8 mouse cellular contexts compared by ENCODE assay signal in genomic region chr11:50174730-50175187, GRCm38 (mm10). TPM values are rescaled to one million over a fixed set of nuclear protein-coding genes. Genes with fewer than 3 reads are reported as not detected.
A peak's percentile ranks its signal among the peaks of the same experiment; 100 is the strongest.
DNase-seq lines count a peak whose midpoint lies in the region; ATAC-seq and TF ChIP-seq lines count a peak whose summit lies in the region.

No protein-coding gene starts in this region.

- H3K36me3 ChIP-seq in C2C12 (ENCODE audit: control insufficient read depth, insufficient read depth): no peaks in the 10 kb centered on the region
- H3K36me3 ChIP-seq in heart, embryonic 11.5 days (ENCODE audit: control insufficient read depth, insufficient read depth, low read length): peaks cover 10% of the 10 kb centered on the region; the same call in 1 of the 2 replicates
- peaks cover 19% of the 10 kb centered on the region for H3K36me3 ChIP-seq in liver, embryonic 13.5 days
- H3K36me3 ChIP-seq in stomach, embryonic 16.5 days (ENCODE audit: control insufficient read depth, insufficient read depth, low read length): 0 out of 2 replicates have a peak, but pooled peaks cover 4% of the 10 kb centered on the region

- DNase-seq in kidney, postnatal 10 days: peak; percentile 99
- DNase-seq in liver, embryonic 13.5 days: peak; percentile 98
- DNase-seq in neural tube, embryonic 10.5 days (ENCODE audit: extremely low spot score, low spot score): peak; percentile 98

- H3K4me1 ChIP-seq in bone marrow macrophage, adult 2 months (ENCODE audit: control insufficient read depth, insufficient read depth, low read length): peaks cover 26% of the 10 kb centered on the region
- H3K4me1 ChIP-seq in embryonic fibroblast, embryonic 13.5 days (ENCODE audit: control insufficient read depth, insufficient read depth, low read length): peaks cover 3% of the 10 kb centered on the region; the same call in 1 of the 2 replicates
- H3K4me1 ChIP-seq in heart, embryonic 11.5 days (ENCODE audit: control insufficient read depth, insufficient read depth, low read length): peaks cover 15% of the 10 kb centered on the region
- H3K4me1 ChIP-seq in liver, embryonic 13.5 days (replicated peaks): peaks cover 39% of the 10 kb centered on the region
- peaks cover 5% of the 10 kb centered on the region; the same call in 1 of the 2 replicates for H3K4me1 ChIP-seq in stomach, embryonic 16.5 days (ENCODE audit: control insufficient read depth, insufficient read depth, low read length)

- peak overlapping the region; percentile 89 for H3K4me2 ChIP-seq in heart, embryonic 11.5 days
- H3K4me2 ChIP-seq in liver, embryonic 13.5 days: peak overlapping the region; percentile 85
- H3K4me2 ChIP-seq in stomach, embryonic 16.5 days (ENCODE audit: low read depth, low read length): peak overlapping the region; percentile 62

- H3K9me3 ChIP-seq in heart, embryonic 11.5 days (replicated peaks; ENCODE audit: control insufficient read depth, low read length): no peaks in the 10 kb centered on the region
- no peaks in the 10 kb centered on the region for H3K9me3 ChIP-seq in liver, embryonic 13.5 days (replicated peaks)
- H3K9me3 ChIP-seq in stomach, embryonic 16.5 days (replicated peaks; ENCODE audit: control insufficient read depth, low read length): no peaks in the 10 kb centered on the region

- peaks cover 6% of the 10 kb centered on the region for H3K79me2 ChIP-seq in C2C12 (ENCODE audit: control insufficient read depth, insufficient read depth)

- peak overlapping the region; percentile 17; the same call in 1 of the 2 replicates for H3K27ac ChIP-seq in bone marrow macrophage, adult 2 months (ENCODE audit: insufficient read depth, low read depth, low read length)
- H3K27ac ChIP-seq in embryonic fibroblast, embryonic 13.5 days (ENCODE audit: insufficient read depth, low read length): no peak overlapping the region
- H3K27ac ChIP-seq in heart, embryonic 11.5 days (ENCODE audit: low read depth, low read length): peak overlapping the region; percentile 67
- H3K27ac ChIP-seq in liver, embryonic 13.5 days: peak overlapping the region; percentile 84
- H3K27ac ChIP-seq in stomach, embryonic 16.5 days (ENCODE audit: low read length): 0 out of 2 replicates have a peak overlapping the region, but pooled peaks have one; percentile 4

- WGBS in heart, embryonic 11.5 days (ENCODE audit: insufficient replicate concordance): 0% methylated on average over 22 of the region's 27 CpGs
- WGBS in liver, embryonic 13.5 days (ENCODE audit: insufficient replicate concordance): under 1% methylated on average over 27 of the region's 27 CpGs
- WGBS in stomach, embryonic 16.5 days: under 1% methylated on average over 27 of the region's 27 CpGs

- no peaks in the 10 kb centered on the region for H3K79me3 ChIP-seq in C2C12 (ENCODE audit: low read depth)

- peak overlapping the region; percentile 64 for H3K4me3 ChIP-seq in C2C12 (ENCODE audit: insufficient read depth, poor library complexity, severe bottlenecking)
- peak overlapping the region; percentile 91 for H3K4me3 ChIP-seq in bone marrow macrophage, adult 2 months (ENCODE audit: insufficient read depth, low read length)
- peak overlapping the region; percentile 78 for H3K4me3 ChIP-seq in embryonic fibroblast, embryonic 13.5 days (ENCODE audit: insufficient read depth, low read length)
- peak overlapping the region; percentile 78 for H3K4me3 ChIP-seq in heart, embryonic 11.5 days (ENCODE audit: low read depth, low read length)
- H3K4me3 ChIP-seq in liver, embryonic 13.5 days (replicated peaks): peak overlapping the region; percentile 76
- peak overlapping the region; percentile 65 for H3K4me3 ChIP-seq in stomach, embryonic 16.5 days (replicated peaks; ENCODE audit: low read length)

- peak overlapping the region; percentile 85 for H3ac ChIP-seq in C2C12 (ENCODE audit: control insufficient read depth, insufficient read length, low read depth)

- H3K27me3 ChIP-seq in C2C12 (ENCODE audit: control insufficient read depth, insufficient read depth, insufficient read length): no peaks in the 10 kb centered on the region
- H3K27me3 ChIP-seq in heart, embryonic 11.5 days (ENCODE audit: control insufficient read depth, insufficient read depth, low read length): no peaks in the 10 kb centered on the region
- H3K27me3 ChIP-seq in liver, embryonic 13.5 days: no peaks in the 10 kb centered on the region
- no peaks in the 10 kb centered on the region for H3K27me3 ChIP-seq in stomach, embryonic 16.5 days (ENCODE audit: control insufficient read depth, insufficient read depth, low read length)

- TF ChIP-seq CTCF in C2C12 (IDR thresholded peaks at IDR 0.05; ENCODE audit: control insufficient read depth, insufficient read depth, insufficient read length): no peak
- no peak for TF ChIP-seq CTCF in bone marrow macrophage, adult 2 months (IDR thresholded peaks at IDR 0.05; ENCODE audit: low read depth, low read length)
- TF ChIP-seq CTCF in embryonic fibroblast, embryonic 13.5 days (IDR thresholded peaks at IDR 0.05; ENCODE audit: borderline replicate concordance, insufficient read depth, low read length): no peak

- peak; percentile 97 for ATAC-seq in heart, embryonic 11.5 days (replicated peaks; ENCODE audit: insufficient number of reproducible peaks, low FRiP score, low TSS enrichment)
- peak; percentile 99 for ATAC-seq in liver, embryonic 13.5 days (ENCODE audit: low read depth)
- peak; percentile 99 for ATAC-seq in stomach, embryonic 16.5 days (ENCODE audit: insufficient read depth, low FRiP score)

- peak overlapping the region; percentile 79 for H3K9ac ChIP-seq in heart, embryonic 11.5 days (ENCODE audit: low read depth, low read length)
- peak overlapping the region; percentile 82 for H3K9ac ChIP-seq in liver, embryonic 13.5 days
- H3K9ac ChIP-seq in stomach, embryonic 16.5 days (ENCODE audit: low read length): peak overlapping the region; percentile 79

- TF ChIP-seq POLR2A in bone marrow macrophage, adult 2 months (IDR thresholded peaks at IDR 0.05; ENCODE audit: borderline replicate concordance, low read depth, low read length): no peak
- TF ChIP-seq POLR2A in embryonic fibroblast, embryonic 13.5 days (IDR thresholded peaks at IDR 0.05; ENCODE audit: low read depth, low read length): peak; percentile 87

TF ChIP-seq in C2C12, 6 proteins besides CTCF, POLR2A, EP300 and RAD21:
- TF ChIP-seq MYOG (IDR thresholded peaks at IDR 0.05; ENCODE audit: control insufficient read depth, extremely low read depth, insufficient read length): no peak
- TF ChIP-seq FOSL1 (IDR thresholded peaks at IDR 0.05; ENCODE audit: insufficient read depth, low read length, poor library complexity, severe bottlenecking): no peak
- peak; percentile 64 for TF ChIP-seq MAX (IDR thresholded peaks at IDR 0.05)

RNA-seq across cellular contexts. Expression of gene Mrnip, which starts 0.5 kb away (rescaled TPM):
- 4.7 TPM for polyA plus RNA-seq in C2C12 (2012; fragmentation: generic; extraction: Trizol)
- polyA plus RNA-seq in bone marrow macrophage, adult 2 months (2012; ENCODE audit: insufficient read depth, insufficient read length, missing spikeins): 3.3 and 3.6 TPM in 2 replicates
- 2.9 and 3.7 TPM in 2 replicates for polyA plus RNA-seq in embryonic fibroblast, embryonic 13.5 days (2011; ENCODE audit: insufficient read length, low read depth, missing spikeins)
- 15.3 and 17.6 TPM in 2 replicates for polyA plus RNA-seq in heart, embryonic 11.5 days (2014; fragmentation: Nextera tagmentation; extraction: Ambion mirVana)
- polyA plus RNA-seq in liver, embryonic 13.5 days (2015; fragmentation: Nextera tagmentation; extraction: Ambion mirVana): 8.1 and 8.5 TPM in 2 replicates
- 11.9 and 12.5 TPM in 2 replicates for polyA plus RNA-seq in stomach, embryonic 16.5 days (2015; fragmentation: Nextera tagmentation; extraction: Ambion mirVana)

RNA-seq across cellular contexts. Expression of gene Sqstm1, which starts 35.9 kb away (rescaled TPM):
- polyA plus RNA-seq in C2C12 (2012; fragmentation: generic; extraction: Trizol): 660 TPM
- polyA plus RNA-seq in bone marrow macrophage, adult 2 months (2012; ENCODE audit: insufficient read depth, insufficient read length, missing spikeins): 560 and 577 TPM in 2 replicates
- 332 and 376 TPM in 2 replicates for polyA plus RNA-seq in embryonic fibroblast, embryonic 13.5 days (2011; ENCODE audit: insufficient read length, low read depth, missing spikeins)
- polyA plus RNA-seq in heart, embryonic 11.5 days (2014; fragmentation: Nextera tagmentation; extraction: Ambion mirVana): 159 and 197 TPM in 2 replicates
- 132 and 133 TPM in 2 replicates for polyA plus RNA-seq in liver, embryonic 13.5 days (2015; fragmentation: Nextera tagmentation; extraction: Ambion mirVana)
- 202 and 225 TPM in 2 replicates for polyA plus RNA-seq in stomach, embryonic 16.5 days (2015; fragmentation: Nextera tagmentation; extraction: Ambion mirVana)

RNA-seq across cellular contexts. Expression of gene Mgat4b, which starts 35.9 kb away (rescaled TPM):
- 139 TPM for polyA plus RNA-seq in C2C12 (2012; fragmentation: generic; extraction: Trizol)
- polyA plus RNA-seq in bone marrow macrophage, adult 2 months (2012; ENCODE audit: insufficient read depth, insufficient read length, missing spikeins): 54.0 and 58.7 TPM in 2 replicates
- polyA plus RNA-seq in embryonic fibroblast, embryonic 13.5 days (2011; ENCODE audit: insufficient read length, low read depth, missing spikeins): 35.1 and 41.8 TPM in 2 replicates
- polyA plus RNA-seq in heart, embryonic 11.5 days (2014; fragmentation: Nextera tagmentation; extraction: Ambion mirVana): 14.2 and 14.4 TPM in 2 replicates
- polyA plus RNA-seq in liver, embryonic 13.5 days (2015; fragmentation: Nextera tagmentation; extraction: Ambion mirVana): 11.4 and 12.1 TPM in 2 replicates
- polyA plus RNA-seq in stomach, embryonic 16.5 days (2015; fragmentation: Nextera tagmentation; extraction: Ambion mirVana): 5.6 and 5.9 TPM in 2 replicates

RNA-seq across cellular contexts. Expression of gene Tbc1d9b, which starts 43.6 kb away (rescaled TPM):
- 26.4 TPM for polyA plus RNA-seq in C2C12 (2012; fragmentation: generic; extraction: Trizol)
- polyA plus RNA-seq in bone marrow macrophage, adult 2 months (2012; ENCODE audit: insufficient read depth, insufficient read length, missing spikeins): 54.8 and 68.9 TPM in 2 replicates
- 72.3 and 76.8 TPM in 2 replicates for polyA plus RNA-seq in embryonic fibroblast, embryonic 13.5 days (2011; ENCODE audit: insufficient read length, low read depth, missing spikeins)
- polyA plus RNA-seq in heart, embryonic 11.5 days (2014; fragmentation: Nextera tagmentation; extraction: Ambion mirVana): 20.7 and 27.3 TPM in 2 replicates
- polyA plus RNA-seq in liver, embryonic 13.5 days (2015; fragmentation: Nextera tagmentation; extraction: Ambion mirVana): 10.9 and 13.7 TPM in 2 replicates
- polyA plus RNA-seq in stomach, embryonic 16.5 days (2015; fragmentation: Nextera tagmentation; extraction: Ambion mirVana): 35.9 and 38.6 TPM in 2 replicates
